Mouse (Mus musculus): ENCODE data around the gene Tnni1.

DNA sequence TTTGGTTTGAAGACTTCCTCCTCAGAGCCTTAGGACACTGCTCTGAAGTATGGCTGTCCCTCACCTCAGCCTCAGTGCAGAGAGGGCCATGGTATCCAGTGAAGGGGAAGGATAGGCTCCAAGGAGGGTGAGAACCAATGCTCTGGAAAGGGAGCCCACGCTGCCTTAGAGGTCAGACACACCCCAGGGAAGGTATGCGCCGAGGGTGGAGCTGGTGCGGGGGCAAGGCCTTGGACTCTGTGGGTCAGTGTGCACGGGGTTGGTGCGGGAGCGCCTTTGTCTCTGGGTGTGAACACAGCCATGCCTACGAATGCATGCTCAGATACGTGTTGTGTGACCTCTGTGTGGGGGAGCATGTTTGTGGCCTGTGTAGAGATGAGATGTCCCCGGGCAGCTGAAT, 40.8 kb downstream of the Tnni1 start:
- no peak for TF ChIP-seq POLR2A (IDR thresholded peaks at IDR 0.05; ENCODE audit: low read depth, low read length)
- no peak for TF ChIP-seq CTCF (IDR thresholded peaks at IDR 0.05; ENCODE audit: extremely low read depth, insufficient read depth, insufficient read length, insufficient replicate concordance)
